Mouse (Mus musculus): Measurements from ENCODE around the gene Osbpl3.

GRCm38 (mm10) chr6:50358104-50358679 is 97.8 kb downstream of the Osbpl3 start:
- no peak for TF ChIP-seq CTCF (IDR thresholded peaks at IDR 0.05; ENCODE audit: low read depth)
- TF ChIP-seq EP300 (optimal IDR thresholded peaks at IDR 0.05): no peak

Measured in stomach, postnatal 0 days (tissue).